Mouse (Mus musculus) ES-Bruce4 (cell line): ENCODE data around the gene Vax1.

Experiments
- CTCF ChIP-seq: IDR thresholded peaks from one replicate; pipeline ENCODE4 v1.8.1; 2011; ENCODE audit warnings: low read depth, low read length
- POLR2A ChIP-seq: IDR thresholded peaks from one replicate; pipeline ENCODE4 v1.8.1; 2011; ENCODE audit warnings: low read length; ENCODE audit not compliant: insufficient read depth

DNA sequence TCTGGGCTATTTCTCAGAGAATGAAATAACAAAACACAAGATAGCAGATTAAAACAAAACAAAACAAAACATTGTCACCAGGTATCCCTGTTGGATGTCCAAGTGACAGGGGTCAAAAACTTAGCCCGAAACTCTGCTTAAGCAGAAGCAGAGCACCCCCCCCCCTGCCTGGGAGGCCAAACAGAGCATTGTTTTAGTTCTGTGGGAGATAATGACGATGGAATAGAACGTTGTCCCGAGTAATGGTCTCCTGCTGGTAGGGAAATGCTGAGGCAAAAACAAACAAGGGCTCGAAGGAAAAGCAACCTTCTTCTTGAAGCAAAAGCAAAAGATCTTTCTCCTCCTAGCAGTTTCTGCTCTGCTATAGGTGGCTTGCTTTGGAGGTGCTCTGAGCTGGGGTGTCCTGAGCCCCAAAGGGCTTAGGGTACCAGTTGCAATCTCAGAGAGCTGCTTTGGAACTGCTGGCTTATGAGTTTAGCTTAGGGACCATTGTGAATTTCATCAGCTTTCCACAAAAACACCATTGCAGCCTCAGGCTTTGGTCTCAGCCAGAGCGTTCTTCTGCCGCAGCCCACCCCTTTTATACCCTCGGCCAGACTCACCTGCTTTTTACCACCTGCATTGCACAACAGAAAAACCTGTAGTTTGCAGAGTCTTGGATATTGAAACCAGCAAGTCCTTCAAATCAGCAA, 20.7 kb upstream of the Vax1 start:
- TF ChIP-seq POLR2A: no peak
- TF ChIP-seq CTCF: no peak
